Mouse (Mus musculus): Measurements from ENCODE around the gene Xpo6.

- TF ChIP-seq CTCF (IDR thresholded peaks at IDR 0.05): no peak
- TF ChIP-seq EP300 (IDR thresholded peaks at IDR 0.05): no peak
These were observed 115.1 kb downstream of the Xpo6 start for GRCm38 (mm10) chr7:126085154-126085553.

Data from lung, postnatal 0 days (tissue).